Mouse (Mus musculus) ES-Bruce4 (cell line): ENCODE measurements at regions not wholly inside any gene's neighbourhood (a gene's known extent, or its start where the extent isn't known, plus 50 kb on each side); places are given as distances from the start of the nearest gene placed in this dataset.

Experiments used
- CTCF ChIP-seq: IDR thresholded peaks from one replicate; pipeline ENCODE4 v1.8.1; 2011; ENCODE audit warnings: low read depth, low read length
- EP300 ChIP-seq: IDR thresholded peaks from 2 replicates; pipeline ENCODE4 v1.6.1; 2011; ENCODE audit warnings: low read depth, low read length; ENCODE audit not compliant: insufficient read depth
- POLR2A ChIP-seq: IDR thresholded peaks from one replicate; pipeline ENCODE4 v1.8.1; 2011; ENCODE audit warnings: low read length; ENCODE audit not compliant: insufficient read depth

- TF ChIP-seq POLR2A: no peak
- no peak for TF ChIP-seq EP300
- no peak for TF ChIP-seq CTCF
Measured at GRCm38 (mm10) chr13:97358781-97359305, 117.9 kb downstream of the Enc1 start.
